Mouse (Mus musculus): Measurements from ENCODE around the gene Nkx2-3. TPM values are rescaled to one million over a fixed set of nuclear protein-coding genes. Genes with fewer than 3 reads are reported as not detected.

Nkx2-3 gene
- polyA plus RNA-seq, 1 experiment from 2014 or later = not detected

- 4% methylated on average over 27 of the region's 27 CpGs for WGBS (ENCODE audit: missing documents)
- Histone ChIP-seq H3K79me2 (ENCODE audit: inconsistent target) (no peaks in the 10 kb centered on the region), H3K4me3 (ENCODE audit: inconsistent target) (no peak overlapping the region), H3K36me3 (ENCODE audit: inconsistent target) (no peaks in the 10 kb centered on the region), H3K27ac (no peak overlapping the region)
Observed at GRCm38 (mm10) chr19:43599776-43600544, 12.2 kb upstream of the Nkx2-3 start.

GRCm38 (mm10) chr19:43600545-43601331 lies 11.4 kb upstream of the Nkx2-3 start:
- Histone ChIP-seq H3K27ac (no peak overlapping the region), H3K36me3 (ENCODE audit: inconsistent target) (no peaks in the 10 kb centered on the region), H3K4me3 (ENCODE audit: inconsistent target) (no peak overlapping the region), H3K79me2 (ENCODE audit: inconsistent target) (no peaks in the 10 kb centered on the region)
- 28% methylated on average over 33 of the region's 33 CpGs for WGBS (ENCODE audit: missing documents)

GRCm38 (mm10) chr19:43601440-43601839 lies 10.7 kb upstream of the Nkx2-3 start:
- no peaks in the 10 kb centered on the region for H3K36me3 ChIP-seq (ENCODE audit: inconsistent target)
- 27% methylated on average over 27 of the region's 27 CpGs for WGBS (ENCODE audit: missing documents)
- H3K4me3 ChIP-seq (ENCODE audit: inconsistent target) = no peak overlapping the region
- H3K27ac ChIP-seq = no peak overlapping the region
- H3K79me2 ChIP-seq (ENCODE audit: inconsistent target) = no peaks in the 10 kb centered on the region

GRCm38 (mm10) chr19:43601996-43602590 lies 10.0 kb upstream of the Nkx2-3 start:
- Histone ChIP-seq H3K36me3 (ENCODE audit: inconsistent target) (no peaks in the 10 kb centered on the region), H3K4me3 (ENCODE audit: inconsistent target) (no peak overlapping the region), H3K79me2 (ENCODE audit: inconsistent target) (no peaks in the 10 kb centered on the region), H3K27ac (no peak overlapping the region)
- 85% methylated on average over 12 of the region's 12 CpGs for WGBS (ENCODE audit: missing documents)

GRCm38 (mm10) chr19:43603521-43603920 lies 8.6 kb upstream of the Nkx2-3 start:
- Histone ChIP-seq H3K79me2 (ENCODE audit: inconsistent target) (no peaks in the 10 kb centered on the region), H3K36me3 (ENCODE audit: inconsistent target) (no peaks in the 10 kb centered on the region), H3K4me3 (ENCODE audit: inconsistent target) (no peak overlapping the region), H3K27ac (no peak overlapping the region)
- 89% methylated on average over 5 of the region's 5 CpGs for WGBS (ENCODE audit: missing documents)

- Histone ChIP-seq H3K36me3 (ENCODE audit: inconsistent target) (no peaks in the 10 kb centered on the region), H3K79me2 (ENCODE audit: inconsistent target) (no peaks in the 10 kb centered on the region), H3K27ac (no peak overlapping the region), H3K4me3 (ENCODE audit: inconsistent target) (no peak overlapping the region)
- WGBS (ENCODE audit: missing documents) = 94% methylated on average over 6 of the region's 7 CpGs
Observed at GRCm38 (mm10) chr19:43604492-43605120, 7.5 kb upstream of the Nkx2-3 start.

GRCm38 (mm10) chr19:43605666-43606551 lies 6.2 kb upstream of the Nkx2-3 start:
- H3K27ac ChIP-seq = no peak overlapping the region
- no peaks in the 10 kb centered on the region for H3K79me2 ChIP-seq (ENCODE audit: inconsistent target)
- H3K36me3 ChIP-seq (ENCODE audit: inconsistent target) = no peaks in the 10 kb centered on the region
- 47% methylated on average over 17 of the region's 17 CpGs for WGBS (ENCODE audit: missing documents)
- H3K4me3 ChIP-seq (ENCODE audit: inconsistent target) = no peak overlapping the region

- Histone ChIP-seq H3K36me3 (ENCODE audit: inconsistent target) (no peaks in the 10 kb centered on the region), H3K79me2 (ENCODE audit: inconsistent target) (no peaks in the 10 kb centered on the region), H3K27ac (no peak overlapping the region), H3K4me3 (ENCODE audit: inconsistent target) (no peak overlapping the region)
- 1% methylated on average over 40 of the region's 40 CpGs for WGBS (ENCODE audit: missing documents)
Observed at GRCm38 (mm10) chr19:43606552-43607530, 5.3 kb upstream of the Nkx2-3 start.

GRCm38 (mm10) chr19:43607842-43608680 lies 4.1 kb upstream of the Nkx2-3 start:
- no peaks in the 10 kb centered on the region for H3K36me3 ChIP-seq (ENCODE audit: inconsistent target)
- no peak overlapping the region for H3K4me3 ChIP-seq (ENCODE audit: inconsistent target)
- H3K27ac ChIP-seq = no peak overlapping the region
- no peaks in the 10 kb centered on the region for H3K79me2 ChIP-seq (ENCODE audit: inconsistent target)
- 1% methylated on average over 11 of the region's 11 CpGs for WGBS (ENCODE audit: missing documents)

- WGBS (ENCODE audit: missing documents) = 29% methylated on average over 8 of the region's 8 CpGs
- Histone ChIP-seq H3K36me3 (ENCODE audit: inconsistent target) (no peaks in the 10 kb centered on the region), H3K79me2 (ENCODE audit: inconsistent target) (no peaks in the 10 kb centered on the region), H3K27ac (no peak overlapping the region), H3K4me3 (ENCODE audit: inconsistent target) (no peak overlapping the region)
Observed at GRCm38 (mm10) chr19:43608711-43609457, 3.2 kb upstream of the Nkx2-3 start.

GRCm38 (mm10) chr19:43609458-43610330 lies 2.4 kb upstream of the Nkx2-3 start:
- Histone ChIP-seq H3K36me3 (ENCODE audit: inconsistent target) (no peaks in the 10 kb centered on the region), H3K4me3 (ENCODE audit: inconsistent target) (no peak overlapping the region), H3K79me2 (ENCODE audit: inconsistent target) (no peaks in the 10 kb centered on the region), H3K27ac (no peak overlapping the region)
- 15% methylated on average over 24 of the region's 25 CpGs for WGBS (ENCODE audit: missing documents)

All from macrophage (primary cell).